Mouse (Mus musculus) liver, adult 2 months (tissue): Measurements from ENCODE around the gene Gm6993. TPM values are rescaled to one million over a fixed set of nuclear protein-coding genes. Genes with fewer than 3 reads are reported as not detected.

Source experiments
- DNase-seq: peaks from one replicate; pipeline ENCODE4 v3.0.0-alpha.2; 2011; ENCODE audit warnings: low read depth, low spot score; ENCODE audit errors: extremely low read depth
- H3K27ac ChIP-seq: fragments of 200-500 bp; replicated peaks from 2 replicates; pipeline ENCODE4 v1.5.1; 2012; ENCODE audit warnings: low read depth, mild to moderate bottlenecking, control low read depth, inconsistent platforms, low read length; ENCODE audit not compliant: insufficient read depth
- H3K27me3 ChIP-seq: fragments of 200-500 bp; 2 replicates; pipeline ENCODE4 v1.6.1; 2012; ENCODE audit warnings: mild to moderate bottlenecking, moderate library complexity, low read length, inconsistent platforms; ENCODE audit not compliant: control insufficient read depth, insufficient read depth
- H3K36me3 ChIP-seq: fragments of 200-500 bp; 2 replicates; pipeline ENCODE4 v1.6.1; 2012; ENCODE audit warnings: low read length, inconsistent platforms; ENCODE audit not compliant: control insufficient read depth, insufficient read depth
- H3K4me1 ChIP-seq: fragments of 200-500 bp; 2 replicates; pipeline ENCODE4 v1.6.1; 2011; ENCODE audit warnings: low read length; ENCODE audit not compliant: control insufficient read depth, insufficient read depth
- H3K4me3 ChIP-seq: fragments of 200-500 bp; 2 replicates; pipeline ENCODE4 v1.5.1; 2011; ENCODE audit warnings: low read depth, mild to moderate bottlenecking, control low read depth, low read length, moderate library complexity; ENCODE audit not compliant: insufficient read depth
- H3K79me2 ChIP-seq: fragments of 200-500 bp; 2 replicates; pipeline ENCODE4 v1.6.1; 2012; ENCODE audit warnings: inconsistent platforms, mild to moderate bottlenecking, low read length, moderate library complexity; ENCODE audit not compliant: control insufficient read depth, insufficient read depth
- H3K9ac ChIP-seq: fragments of 200-500 bp; 2 replicates; pipeline ENCODE4 v1.6.1; 2012; ENCODE audit warnings: low read depth, mild to moderate bottlenecking, control low read depth, inconsistent platforms, low read length
- CTCF ChIP-seq: fragments of 200-500 bp; IDR thresholded peaks from 2 replicates; pipeline ENCODE4 v1.5.1; 2011; ENCODE audit warnings: low read depth, low read length, control low read depth
- POLR2A ChIP-seq: fragments of 200-500 bp; IDR thresholded peaks from 2 replicates; pipeline ENCODE4 v1.6.1; 2011; ENCODE audit warnings: low read length, control low read depth; ENCODE audit not compliant: insufficient read depth; ENCODE audit errors: extremely low read depth
- WGBS: fragments of 180-500 bp; shearing (Covaris S2); methylation state at CpG from one replicate; pipeline ENCODE4 v1.1.7; 2018; 5-methylcytosine and 5-hydroxymethylcytosine counted together
- polyA plus RNA-seq: library from polyadenylated mRNA; depleted of rRNA; stranded (reverse); fragments of >200 nt; gene quantifications from 2 replicates; pipeline ENCODE4 v1.2.3, GENCODE M21; 2012
- total RNA-seq: library from RNA; depleted of rRNA; stranded (reverse); fragments of >200 nt; gene quantifications from 2 replicates; pipeline ENCODE4 v1.2.3, GENCODE M21; 2014

Gene Gm6993
- total and polyA plus RNA-seq, 2 experiments: not detected

- peaks cover 4% of the 10 kb centered on the region; the same call in 1 of the 2 replicates for H3K27me3 ChIP-seq
- TF ChIP-seq CTCF (no peak), POLR2A (no peak)
- no peaks in the 10 kb centered on the region for H3K4me1 ChIP-seq
- H3K79me2 ChIP-seq: no peaks in the 10 kb centered on the region
- no peak overlapping the region for H3K27ac ChIP-seq
- H3K9ac ChIP-seq: no peak overlapping the region
- no peak for DNase-seq
- H3K4me3 ChIP-seq: no peak overlapping the region
- 94% methylated on average over 1 of the region's 1 CpGs for WGBS
- no peaks in the 10 kb centered on the region for H3K36me3 ChIP-seq
These were observed 7.9 kb upstream of the Gm6993 start for GRCm38 (mm10) chr12:31232635-31233034.

DNA sequence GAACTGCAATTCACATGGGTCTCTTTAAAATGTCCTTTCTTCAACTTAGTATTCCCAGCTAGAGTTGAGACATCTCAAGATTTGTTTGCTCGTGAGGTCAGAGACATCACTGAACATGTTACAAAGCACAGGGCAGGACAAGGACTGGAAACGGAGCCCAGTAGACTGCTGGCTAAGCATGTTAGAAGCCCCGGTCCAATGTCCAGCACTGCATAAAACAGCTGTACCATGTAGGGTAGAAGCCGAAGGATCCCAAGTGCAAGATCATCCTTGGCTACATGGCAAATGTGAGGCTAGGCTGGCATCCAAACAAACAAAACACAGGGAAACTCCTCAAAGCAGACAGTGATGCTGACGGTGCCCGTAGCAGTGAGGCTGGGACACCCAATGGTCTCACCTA, 5.6 kb upstream of the Gm6993 start:
- no peak overlapping the region for H3K4me3 ChIP-seq
- peaks cover 7% of the 10 kb centered on the region; the same call in 1 of the 2 replicates for H3K27me3 ChIP-seq
- H3K4me1 ChIP-seq: no peaks in the 10 kb centered on the region
- WGBS: 85% methylated on average over 6 of the region's 6 CpGs
- no peak overlapping the region for H3K9ac ChIP-seq
- no peak for DNase-seq
- no peak overlapping the region for H3K27ac ChIP-seq
- no peaks in the 10 kb centered on the region for H3K79me2 ChIP-seq
- TF ChIP-seq CTCF (no peak), POLR2A (no peak)
- H3K36me3 ChIP-seq: no peaks in the 10 kb centered on the region

DNA sequence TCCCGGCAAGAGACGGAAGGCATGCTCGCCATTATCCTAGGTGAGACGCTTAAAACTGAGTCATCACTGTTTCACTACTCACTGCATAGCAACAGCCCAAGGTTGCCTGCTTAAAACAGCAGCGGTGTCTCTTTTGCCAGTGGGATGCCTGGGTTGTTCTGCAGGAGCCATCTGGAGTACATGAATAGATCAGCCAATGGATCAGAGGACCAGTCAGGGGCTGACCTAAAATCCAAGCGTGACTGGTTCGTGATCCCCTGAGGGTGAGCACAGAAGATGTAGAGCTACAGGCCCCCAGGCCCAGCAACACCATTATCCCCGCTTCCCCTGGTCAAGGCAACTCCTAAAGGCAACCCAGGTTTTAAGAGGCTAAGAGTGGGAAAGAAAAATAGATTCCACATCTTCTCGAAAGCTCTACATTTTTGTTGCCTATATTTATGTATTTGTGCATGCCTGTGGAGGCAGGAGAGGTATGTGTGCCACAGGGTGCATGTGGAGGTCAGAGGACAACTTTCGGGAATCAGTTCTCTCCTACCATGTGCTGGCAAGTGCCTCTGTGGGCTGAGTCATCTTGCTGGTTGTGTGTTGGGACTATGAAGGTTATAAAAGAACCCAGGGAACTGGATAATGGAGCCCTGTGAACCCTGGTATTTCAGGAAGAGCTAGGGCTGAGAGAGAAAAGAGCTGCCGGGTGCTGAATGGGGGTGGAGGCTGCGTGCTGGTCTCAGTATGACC, 3.5 kb upstream of the Gm6993 start:
- H3K4me1 ChIP-seq: no peaks in the 10 kb centered on the region
- peaks cover 7% of the 10 kb centered on the region; the same call in 1 of the 2 replicates for H3K27me3 ChIP-seq
- no peak overlapping the region for H3K27ac ChIP-seq
- H3K9ac ChIP-seq: no peak overlapping the region
- TF ChIP-seq POLR2A (no peak), CTCF (no peak)
- DNase-seq: no peak
- H3K36me3 ChIP-seq: no peaks in the 10 kb centered on the region
- H3K79me2 ChIP-seq: no peaks in the 10 kb centered on the region
- no peak overlapping the region for H3K4me3 ChIP-seq
- 84% methylated on average over 12 of the region's 12 CpGs for WGBS

DNA sequence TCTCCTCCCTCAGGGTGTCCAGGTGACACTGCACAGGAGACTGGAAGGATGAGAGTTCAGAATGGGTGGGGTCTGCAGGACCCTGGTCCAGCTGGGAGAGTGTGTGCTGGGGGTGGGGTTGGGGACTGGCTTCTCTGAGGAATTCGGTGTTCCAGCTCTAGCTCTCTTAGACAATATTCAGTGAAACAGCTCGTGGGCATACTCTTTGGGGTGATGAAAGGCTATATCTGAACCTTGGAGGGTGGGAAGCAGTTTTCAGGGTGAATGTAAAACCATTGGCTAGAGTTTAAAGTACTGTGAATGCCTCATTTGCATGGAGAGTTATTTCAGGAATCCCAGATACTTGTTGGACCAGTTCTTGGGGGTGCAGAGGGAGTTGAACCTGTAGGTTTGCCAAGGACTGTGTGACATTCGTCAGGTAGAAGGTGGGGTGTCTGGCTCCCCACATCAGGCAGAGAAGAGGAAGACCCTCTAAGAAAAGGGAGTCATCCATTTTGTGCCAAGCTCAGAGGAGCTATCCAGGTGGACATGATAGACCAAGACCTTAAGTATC, 1.5 kb upstream of the Gm6993 start:
- peaks cover 5% of the 10 kb centered on the region; the same call in 1 of the 2 replicates for H3K27me3 ChIP-seq
- TF ChIP-seq CTCF: no peak
- no peak for TF ChIP-seq POLR2A

DNA sequence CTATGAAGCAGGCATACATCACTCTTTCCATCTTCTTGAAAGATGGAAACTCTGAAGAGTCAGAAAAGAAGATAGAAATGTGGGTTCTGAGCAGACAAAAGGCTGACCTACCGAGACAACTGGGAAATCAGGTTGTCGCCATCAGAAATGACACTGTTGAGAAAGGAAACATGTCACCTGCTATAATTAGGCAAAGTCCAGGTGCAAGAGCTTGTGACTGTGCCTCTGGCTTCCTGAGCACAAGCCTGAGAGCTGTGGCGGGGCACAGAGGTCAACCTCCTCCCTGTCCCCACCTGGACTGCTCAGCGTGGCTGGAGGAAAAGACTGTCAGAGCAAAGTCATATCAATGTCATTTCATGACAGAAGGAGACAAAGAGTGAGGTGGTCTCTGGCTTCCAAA, 772 bp upstream of the Gm6993 start:
- no peaks in the 10 kb centered on the region for H3K79me2 ChIP-seq
- H3K27me3 ChIP-seq: peaks cover 5% of the 10 kb centered on the region; the same call in 1 of the 2 replicates
- WGBS: 78% methylated on average over 4 of the region's 4 CpGs
- no peaks in the 10 kb centered on the region for H3K36me3 ChIP-seq
- no peak overlapping the region for H3K9ac ChIP-seq
- TF ChIP-seq POLR2A: no peak
- TF ChIP-seq CTCF: no peak
- no peak for DNase-seq
- no peaks in the 10 kb centered on the region for H3K4me1 ChIP-seq
- no peak overlapping the region for H3K4me3 ChIP-seq
- no peak overlapping the region for H3K27ac ChIP-seq

More for the DNA sequence above, 1.5 kb upstream of the Gm6993 start:
- Histone ChIP-seq H3K4me3 (no peak overlapping the region), H3K4me1 (no peaks in the 10 kb centered on the region), H3K9ac (no peak overlapping the region), H3K36me3 (no peaks in the 10 kb centered on the region), H3K27ac (no peak overlapping the region), H3K79me2 (no peaks in the 10 kb centered on the region)
- WGBS: 91% methylated on average over 3 of the region's 3 CpGs
- DNase-seq: no peak

DNA sequence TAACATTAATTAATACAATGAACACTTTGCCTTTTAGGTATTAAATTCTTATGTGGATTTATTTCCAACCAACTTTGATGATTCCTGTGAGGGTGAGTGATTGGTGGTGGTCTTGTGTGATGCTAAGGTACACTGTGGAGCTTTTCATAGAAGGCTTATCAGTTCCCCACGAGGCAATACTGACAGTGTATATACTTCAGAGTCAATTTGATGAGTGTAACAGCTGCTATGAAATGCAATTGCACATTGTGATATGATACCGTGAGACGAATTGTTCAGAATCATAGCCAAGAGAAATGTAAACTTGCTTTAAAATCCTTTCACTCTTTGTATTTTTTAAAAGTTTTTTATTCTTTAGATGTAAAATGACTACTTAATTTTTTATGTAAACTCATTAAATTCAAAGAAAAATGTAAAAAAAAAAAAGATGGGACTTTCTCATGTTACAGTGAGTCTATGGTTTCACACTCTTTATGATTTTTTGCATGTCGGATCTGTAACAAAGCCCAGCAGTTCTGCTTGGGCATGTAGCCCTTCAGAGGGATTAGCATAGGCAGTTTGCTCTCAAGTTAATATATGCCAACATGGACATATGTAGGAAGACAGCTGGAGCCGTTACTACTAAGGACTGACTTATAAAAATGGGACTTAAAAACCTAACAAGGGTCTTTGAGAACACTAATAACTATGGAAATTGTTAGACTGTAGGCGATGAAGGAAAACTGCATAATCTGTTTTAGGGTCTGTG, 1.2 kb downstream of the Gm6993 start:
- no peak overlapping the region for H3K4me3 ChIP-seq
- no peaks in the 10 kb centered on the region for H3K36me3 ChIP-seq
- 81% methylated on average over 6 of the region's 6 CpGs for WGBS
- DNase-seq: no peak
- H3K9ac ChIP-seq: no peak overlapping the region
- H3K27me3 ChIP-seq: peaks cover 6% of the 10 kb centered on the region; the same call in 1 of the 2 replicates
- H3K79me2 ChIP-seq: no peaks in the 10 kb centered on the region
- TF ChIP-seq CTCF: no peak
- no peak for TF ChIP-seq POLR2A
- H3K27ac ChIP-seq: no peak overlapping the region
- no peaks in the 10 kb centered on the region for H3K4me1 ChIP-seq
